Mouse (Mus musculus): Measurements from ENCODE around the gene Gm17606.
A peak's percentile ranks its signal among the peaks of the same experiment; 100 is the strongest.

Gm17606 gene

DNA sequence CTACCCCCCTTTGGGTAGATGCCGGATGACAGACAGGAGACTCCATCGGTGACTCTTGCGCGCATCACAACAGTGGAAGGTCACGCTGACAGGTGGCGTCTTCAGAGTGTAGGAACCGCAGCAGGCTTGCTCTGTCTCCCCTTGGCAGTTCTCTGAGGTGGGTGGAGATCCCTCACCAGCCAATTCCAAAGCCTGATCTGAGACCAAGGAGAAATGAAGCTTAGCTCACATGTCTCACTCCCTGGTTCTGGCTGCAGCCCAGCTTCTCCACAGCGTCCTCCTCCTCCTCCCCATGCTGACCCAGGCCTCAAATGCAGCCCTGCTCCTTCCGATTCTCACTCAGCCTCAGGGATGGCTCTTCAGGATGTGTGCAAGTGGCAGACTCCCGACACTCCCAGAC, 15.8 kb upstream of the Gm17606 start:
- DNase-seq (ENCODE audit: low spot score in 2 of 2), result no peak

DNA sequence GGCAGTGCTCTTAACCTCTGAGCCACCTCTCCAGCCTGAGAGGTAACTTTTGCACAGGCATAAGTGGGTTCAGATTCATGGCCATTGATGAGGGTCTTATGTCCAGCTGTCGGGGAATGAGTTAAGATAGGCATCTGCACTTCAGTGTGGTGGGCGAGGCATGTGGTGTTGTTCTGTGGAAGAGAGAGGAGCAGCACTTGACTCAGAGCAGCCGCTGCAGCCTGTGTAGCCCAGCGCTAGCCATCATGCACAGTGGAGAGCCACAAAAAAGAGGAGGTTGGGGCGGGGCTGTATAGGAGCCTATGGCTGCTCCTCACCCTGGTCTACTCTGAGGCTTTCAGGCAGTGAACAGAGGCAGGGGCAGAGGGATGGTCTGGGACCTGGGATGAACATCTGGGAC, 12.6 kb upstream of the Gm17606 start:
- no peak for DNase-seq (ENCODE audit: low spot score in 2 of 2)

DNA sequence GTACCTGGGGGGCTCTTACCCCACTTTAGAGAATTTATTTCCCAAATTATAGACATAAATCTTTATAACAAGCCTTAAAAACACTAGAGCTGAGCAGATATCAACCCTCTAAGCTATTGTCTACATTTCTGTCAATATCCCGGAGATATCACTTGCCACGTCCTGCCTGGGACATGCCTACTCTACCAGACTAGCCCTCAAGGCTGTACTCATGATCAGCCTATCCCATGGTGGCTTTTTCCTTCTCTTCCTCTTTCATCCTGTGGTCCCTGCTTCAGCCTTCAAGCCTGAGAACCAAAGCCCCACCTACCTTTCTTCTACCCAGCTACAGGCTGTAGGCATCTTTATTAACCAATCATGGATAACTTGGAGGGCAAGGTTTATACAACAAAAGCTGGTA, 11.0 kb upstream of the Gm17606 start:
- no peak for DNase-seq (ENCODE audit: low spot score in 2 of 2)

DNA sequence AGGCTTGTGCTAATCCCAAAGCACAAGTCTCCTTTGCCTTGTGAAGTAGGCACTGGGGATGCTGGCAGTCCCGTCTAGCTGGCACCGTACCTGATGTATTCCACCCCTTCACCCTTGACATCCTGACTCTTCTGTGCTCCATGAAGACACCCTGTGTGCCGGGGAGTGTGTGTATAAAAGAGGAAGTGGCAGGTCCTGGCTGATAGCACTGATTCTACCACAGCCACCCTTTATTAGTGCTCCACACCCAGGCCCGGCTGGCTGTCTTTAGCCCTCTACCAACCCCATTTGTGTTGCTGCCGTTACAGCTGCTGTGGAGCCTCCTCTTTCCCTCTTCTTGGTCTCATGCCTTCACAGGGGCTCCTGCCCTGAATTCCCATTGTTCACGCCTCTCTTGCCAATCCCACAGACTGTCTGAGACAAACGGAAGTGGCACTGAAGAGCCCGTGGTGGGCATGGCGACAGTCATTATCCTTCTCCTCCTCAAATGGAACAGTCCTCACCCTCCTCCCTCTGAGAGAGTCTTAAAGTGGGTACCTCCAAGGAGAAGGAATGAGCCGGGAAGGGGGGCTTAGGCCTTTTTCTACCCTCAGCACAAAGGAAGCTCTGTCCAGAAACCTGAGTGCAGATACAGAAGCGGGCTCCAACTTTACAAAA, 10.0 kb upstream of the Gm17606 start:
- DNase-seq (ENCODE audit: low spot score in 2 of 2), result no peak

DNA sequence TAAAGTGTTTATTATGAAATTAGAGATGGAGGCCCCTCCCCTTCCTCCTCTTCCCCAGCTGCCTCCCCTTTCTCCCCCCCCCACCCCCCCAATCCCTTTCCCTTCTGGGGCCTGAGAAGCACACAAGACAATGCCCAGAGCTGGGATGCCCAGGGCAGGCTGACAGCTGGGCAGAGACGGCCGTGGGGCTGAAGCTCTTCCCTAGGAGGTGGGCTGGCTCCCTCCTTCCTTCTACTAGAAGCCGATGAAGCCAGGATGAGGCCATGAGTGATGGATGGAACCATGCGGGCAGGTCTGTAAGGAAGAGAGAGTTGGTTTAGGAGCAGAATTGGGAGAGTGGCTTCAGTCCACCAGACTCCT, 9.5 kb upstream of the Gm17606 start:
- DNase-seq (ENCODE audit: low spot score in 2 of 2), result no peak

DNA sequence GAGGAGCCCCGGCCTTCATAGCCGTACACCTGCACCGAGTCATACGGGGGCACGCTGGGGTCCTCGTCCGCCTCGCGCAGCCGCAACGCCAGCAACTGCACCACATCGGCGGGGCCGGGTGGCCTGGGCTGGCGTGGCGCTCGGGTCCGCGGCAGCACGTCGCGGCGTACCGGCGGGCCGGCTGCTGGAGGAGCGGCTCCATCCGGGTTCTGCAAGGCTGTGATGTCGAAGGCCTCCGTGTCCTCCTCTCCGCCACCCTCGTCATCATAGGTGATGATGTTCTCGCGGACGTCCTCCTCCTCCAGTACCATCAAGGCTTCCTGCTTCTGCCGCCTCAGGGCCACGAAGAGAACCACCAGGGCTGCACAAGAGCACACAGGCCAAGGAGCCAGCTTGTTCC, 8.5 kb upstream of the Gm17606 start:
- DNase-seq (ENCODE audit: low spot score in 2 of 2), result no peak

DNA sequence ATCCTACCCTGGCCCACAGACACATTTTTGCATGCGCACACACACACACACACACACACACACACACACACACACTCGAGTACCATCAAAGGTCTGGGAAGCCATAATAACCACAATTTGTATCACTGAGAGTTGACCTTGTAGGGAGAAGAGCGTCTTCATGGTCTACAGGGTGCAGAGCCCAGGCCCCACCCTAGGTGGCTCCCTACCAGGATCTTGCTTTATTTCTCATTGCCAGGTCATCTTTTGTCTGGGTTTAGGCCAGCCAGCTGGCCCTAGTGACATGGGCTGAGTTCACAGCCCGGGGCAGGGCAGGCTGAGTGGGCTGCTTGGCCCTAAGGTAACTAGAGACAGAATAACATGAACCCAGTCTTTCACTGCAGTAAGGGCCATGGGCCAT, 6.6 kb upstream of the Gm17606 start:
- DNase-seq (ENCODE audit: low spot score in 2 of 2), result no peak

DNA sequence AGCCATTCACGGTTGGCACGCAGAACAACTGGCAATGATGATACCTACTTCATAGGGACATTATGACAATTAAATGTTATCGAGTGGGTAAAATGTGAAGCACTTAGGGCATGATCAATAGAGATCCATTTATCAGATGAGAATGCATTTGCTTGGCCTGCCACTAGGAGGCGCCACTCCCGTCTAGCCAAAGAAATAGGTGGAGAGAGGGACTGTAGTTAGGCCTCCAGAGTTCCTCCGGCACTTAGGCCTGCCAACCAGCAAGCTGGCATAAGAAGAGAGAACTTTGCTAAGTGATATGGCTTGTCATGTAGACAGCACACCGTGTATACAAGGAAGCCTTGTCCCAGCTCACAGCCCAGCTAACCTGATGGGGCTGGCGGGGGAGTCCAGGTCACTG, 3.8 kb upstream of the Gm17606 start:
- peak in 1 of 2 experiments; percentile 59 for DNase-seq (ENCODE audit: low spot score in 2 of 2)

DNA sequence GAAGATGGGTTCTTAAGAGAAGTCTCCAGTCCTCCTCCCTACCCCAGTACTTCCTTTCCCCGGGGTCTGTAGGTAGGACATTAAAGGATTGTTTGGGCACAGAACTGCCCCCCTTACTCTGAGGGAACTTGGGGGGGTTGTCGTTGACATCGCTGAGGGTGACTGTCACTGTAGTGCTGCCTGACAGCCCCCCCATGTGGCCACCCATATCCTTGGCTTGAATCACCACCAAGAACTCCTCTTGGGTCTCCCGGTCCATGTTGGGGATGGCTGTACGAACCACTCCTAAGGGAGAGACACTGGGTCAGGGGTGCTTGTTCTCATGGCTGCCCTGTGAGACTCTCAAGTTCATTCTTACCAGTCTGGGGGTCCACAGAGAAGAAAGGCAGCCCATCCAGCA, 2.5 kb upstream of the Gm17606 start:
- peak in 1 of 2 experiments; percentile 58 for DNase-seq (ENCODE audit: low spot score in 2 of 2)

DNA sequence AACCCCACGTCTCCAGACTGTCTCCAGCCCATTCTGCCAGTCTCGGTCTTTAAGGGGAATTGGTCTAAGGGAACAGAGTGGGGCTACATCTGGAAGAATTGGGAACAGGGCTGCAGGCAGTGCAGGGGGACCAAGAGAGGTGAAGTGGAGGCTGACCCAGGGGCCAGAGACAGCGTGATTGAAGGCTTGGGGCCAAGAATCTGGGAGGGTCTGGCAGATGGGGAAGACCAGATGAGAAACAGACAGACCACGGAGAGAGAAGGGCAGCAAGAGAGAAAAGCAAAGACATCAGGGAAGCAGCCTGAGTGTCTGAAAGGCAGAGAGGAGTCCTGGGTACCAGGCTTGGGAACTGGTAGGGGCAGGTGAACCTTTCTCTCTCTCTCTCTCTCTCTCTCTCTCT, 631 bp upstream of the Gm17606 start:
- no peak for DNase-seq (ENCODE audit: low spot score in 2 of 2)

DNA sequence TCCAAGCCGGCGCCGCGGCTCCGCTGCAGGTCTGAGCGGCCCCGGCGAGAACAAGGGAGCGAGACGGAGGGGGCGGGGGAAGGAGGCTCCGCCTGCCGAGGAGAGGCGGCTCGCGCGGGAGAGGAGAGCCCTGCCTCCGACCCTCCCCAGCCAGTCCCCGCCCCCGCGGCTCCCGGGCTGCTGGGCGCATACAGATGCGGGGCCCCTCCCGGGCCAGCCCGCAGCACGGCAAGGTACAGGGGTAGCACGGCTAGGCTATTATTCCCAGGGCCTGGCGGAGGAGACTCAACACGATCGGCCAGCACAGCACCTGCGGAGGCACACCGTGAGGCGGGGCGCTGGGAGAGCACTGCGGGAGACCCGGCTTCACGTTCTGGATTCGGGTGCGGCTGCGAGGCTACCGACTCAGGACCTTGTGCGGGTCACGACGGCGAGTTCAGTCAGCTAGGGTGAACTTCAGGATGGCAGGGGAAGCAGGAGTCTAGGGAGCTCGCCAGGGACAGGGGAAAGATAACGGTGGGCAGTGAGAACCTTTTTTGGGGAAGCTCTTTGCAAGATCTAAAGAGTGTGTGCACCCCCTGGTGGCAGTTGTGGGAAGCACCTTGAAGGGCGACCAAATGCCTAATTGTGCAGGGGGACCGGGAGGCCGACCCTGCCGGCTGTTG, 685 bp downstream of the Gm17606 start, which contains the start of gene Cdh24:
Gene Cdh24 (minus strand): TSS at position 60 of the 665 bp plus-strand sequence.
- DNase-seq (ENCODE audit: low spot score in 2 of 2), result peak; percentile 91 to 94

DNA sequence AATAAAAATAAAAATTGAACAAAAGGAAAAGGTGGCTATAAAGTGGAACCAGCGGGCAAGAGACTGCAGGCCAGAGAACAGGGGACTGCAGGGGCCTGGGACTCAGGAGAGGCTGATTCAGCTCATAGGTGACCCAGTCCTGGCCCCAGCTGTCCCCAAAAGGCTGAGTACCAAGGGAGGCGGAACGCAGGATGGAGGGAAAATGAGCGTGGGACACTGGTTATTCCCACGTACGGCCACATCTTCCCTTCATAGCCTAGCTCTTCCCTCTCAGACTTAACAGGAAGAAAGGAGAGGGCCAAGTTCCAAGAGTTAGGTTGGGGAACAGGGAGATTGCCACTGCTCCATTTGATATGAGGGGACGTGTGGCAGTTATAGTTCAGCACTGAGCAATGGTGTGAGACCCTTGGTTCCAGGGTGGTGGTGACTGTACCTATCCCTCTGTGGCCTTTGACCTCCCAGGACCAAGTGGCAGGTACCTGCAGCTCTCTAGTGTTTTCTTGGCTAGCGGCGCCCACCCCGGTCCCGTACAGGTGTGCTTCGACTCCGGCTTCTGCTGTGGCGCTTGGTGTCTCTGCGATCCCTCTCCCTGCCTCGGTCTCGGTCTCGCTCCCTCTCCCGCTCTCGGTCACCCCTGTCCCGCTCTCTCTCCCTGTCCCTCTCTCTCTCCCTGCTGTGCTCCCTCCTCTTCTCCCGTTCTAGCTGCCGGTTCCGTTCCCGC, 1.6 kb downstream of the Gm17606 start:
- DNase-seq (ENCODE audit: low spot score in 2 of 2), result peak in 1 of 2 experiments; percentile 70

DNA sequence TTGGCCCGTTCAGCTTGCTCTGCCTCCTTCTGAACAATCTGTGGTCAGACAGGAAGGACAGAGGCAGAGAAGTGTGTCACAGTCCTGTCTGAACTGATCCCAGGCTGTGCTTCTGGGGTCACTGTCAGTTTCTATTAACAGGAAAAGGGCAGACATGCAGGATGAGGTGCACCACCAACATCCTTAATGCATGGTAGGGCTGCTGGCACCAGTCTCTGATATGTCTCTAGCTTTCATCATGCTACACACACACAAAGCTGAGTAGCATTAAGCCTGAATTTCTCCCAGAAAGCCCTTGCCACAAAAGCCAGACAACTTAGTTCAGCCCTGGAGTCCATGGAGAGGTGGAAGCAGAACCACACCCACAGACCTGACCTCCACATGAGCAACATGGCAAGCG, 2.3 kb downstream of the Gm17606 start:
- DNase-seq (ENCODE audit: low spot score in 2 of 2), result no peak

DNA sequence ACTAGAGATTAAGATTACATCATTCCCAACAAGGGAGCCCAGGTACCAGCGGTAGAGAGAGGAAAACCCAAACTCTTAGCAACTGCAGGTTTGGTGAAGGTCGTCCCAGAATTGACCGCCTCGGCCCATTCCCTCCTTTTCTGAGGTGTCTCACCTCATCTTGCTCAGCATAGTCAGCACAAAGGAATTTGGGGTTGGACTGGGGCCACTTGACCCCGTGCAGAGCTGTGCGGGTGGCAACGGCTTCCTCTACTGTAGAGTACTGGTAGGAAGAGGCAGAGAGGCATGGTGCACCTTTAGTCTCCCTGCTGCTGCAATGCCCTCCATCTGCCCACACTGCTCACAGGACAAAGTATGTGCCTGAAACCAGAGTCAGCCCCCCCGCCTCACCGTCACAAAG, 3.5 kb downstream of the Gm17606 start:
- no peak for DNase-seq (ENCODE audit: low spot score in 2 of 2)

DNA sequence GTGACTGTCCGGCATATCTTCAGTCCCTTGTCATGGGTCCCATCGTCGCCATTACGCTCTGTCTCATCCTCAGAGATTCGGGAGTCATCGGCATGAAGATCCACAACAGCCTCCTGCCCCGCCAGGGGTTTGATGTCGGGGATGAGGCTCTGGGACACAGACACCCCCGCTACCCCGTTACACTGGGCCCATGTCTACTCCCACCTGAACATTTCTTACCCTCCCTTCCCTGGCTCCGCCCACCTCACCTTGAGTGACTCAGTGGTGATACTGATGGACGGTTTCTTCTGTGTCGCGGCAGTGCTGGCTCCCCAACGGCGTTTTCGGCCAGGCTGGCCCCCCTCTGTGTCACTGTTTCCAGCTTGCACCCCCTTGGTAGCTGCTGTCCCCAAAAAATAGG, 5.7 kb downstream of the Gm17606 start:
- DNase-seq (ENCODE audit: low spot score in 2 of 2), result no peak

DNA sequence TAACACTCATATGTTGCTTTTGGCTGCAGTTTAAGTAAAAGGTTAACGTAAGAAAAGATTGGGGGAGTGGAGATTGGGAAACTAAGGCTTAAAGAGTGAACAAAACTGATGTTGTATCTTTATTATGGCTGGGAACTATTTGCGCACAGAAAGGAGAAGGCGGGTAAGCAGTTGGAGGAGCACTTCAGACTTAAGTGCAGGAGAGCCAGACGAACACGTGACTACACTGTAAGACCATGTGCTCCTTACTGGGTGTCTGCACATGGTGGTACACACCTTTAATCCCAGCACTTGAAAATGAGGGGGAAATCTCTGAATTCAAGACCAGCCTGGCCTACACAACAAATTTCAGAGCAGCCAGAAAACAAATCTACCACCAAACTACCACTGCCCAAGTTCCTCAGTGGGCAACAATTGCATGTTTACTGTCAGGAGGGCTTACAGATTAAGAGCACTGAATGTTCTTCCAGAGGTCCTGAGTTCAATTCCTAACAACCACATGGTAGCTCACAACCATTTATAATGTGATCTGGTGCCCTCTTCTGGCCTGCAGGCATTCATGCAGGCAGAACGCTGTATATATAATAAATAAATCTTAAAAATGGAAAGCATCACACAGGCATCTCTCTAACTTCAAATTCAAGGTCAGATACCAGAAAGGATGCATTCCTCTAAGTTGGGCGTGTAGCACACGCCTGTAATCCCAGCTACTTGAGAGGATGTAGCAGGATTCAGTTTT, 6.3 kb downstream of the Gm17606 start:
- no peak for DNase-seq (ENCODE audit: low spot score in 2 of 2)

DNA sequence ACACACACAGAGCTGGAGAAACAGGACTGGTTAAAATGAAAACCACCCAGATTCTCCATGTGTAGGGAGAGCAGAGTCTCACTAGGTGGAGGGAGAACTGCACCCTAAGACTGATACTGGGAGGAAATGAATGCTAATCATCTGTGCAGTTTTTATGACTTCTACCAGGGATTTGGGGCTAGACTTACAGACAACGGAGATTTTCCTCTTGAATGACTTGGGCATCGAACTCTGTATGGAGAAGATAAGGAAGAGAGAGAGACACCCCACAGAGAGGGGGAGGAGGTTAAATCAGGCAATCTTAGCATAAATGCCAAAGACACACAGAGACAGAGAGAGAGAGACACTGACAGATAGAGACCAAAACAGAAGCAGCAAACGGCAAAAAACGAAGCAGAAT, 7.1 kb downstream of the Gm17606 start:
- DNase-seq (ENCODE audit: low spot score in 2 of 2), result no peak

DNA sequence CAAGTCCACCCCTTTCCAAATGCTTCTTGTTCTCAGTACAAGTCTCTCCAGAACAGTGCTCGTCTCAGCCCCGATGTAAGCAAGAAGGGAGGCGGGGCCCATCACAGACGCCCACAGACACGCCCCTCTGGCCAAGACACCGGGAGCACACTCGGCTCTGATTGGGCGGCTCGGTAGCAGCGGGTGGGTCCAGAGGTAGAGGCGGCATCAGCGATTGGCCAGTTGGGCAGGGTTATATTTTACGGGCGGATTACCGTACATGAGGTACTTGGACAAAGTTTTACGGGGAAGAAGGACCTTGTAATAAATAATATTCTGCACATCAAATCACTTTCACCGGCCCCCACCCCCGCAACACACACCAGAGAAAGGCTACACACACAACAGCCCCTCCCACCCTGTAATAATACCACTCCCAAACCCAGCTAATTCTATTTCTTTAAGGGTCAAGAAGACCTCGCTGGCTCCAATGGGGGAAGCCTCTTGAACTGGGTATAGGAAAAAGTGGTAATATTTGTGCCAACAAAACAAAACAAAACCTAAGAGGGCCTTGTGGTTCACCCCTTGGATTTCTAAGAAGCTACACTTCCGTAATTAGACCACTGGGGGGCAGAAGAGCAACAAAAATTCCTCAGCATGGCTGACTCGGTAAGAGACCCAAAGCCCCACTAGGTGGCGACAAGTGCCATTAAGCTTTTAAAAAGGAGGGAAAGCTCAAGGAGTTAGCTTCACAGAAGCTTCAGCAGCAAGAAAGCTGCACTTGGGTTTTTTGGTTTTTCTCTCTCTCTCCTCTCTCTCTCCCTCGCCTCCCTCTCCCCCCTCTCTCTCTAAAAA, 10.1 kb downstream of the Gm17606 start:
- DNase-seq (ENCODE audit: low spot score in 2 of 2), result peak; percentile 85 to 91

DNA sequence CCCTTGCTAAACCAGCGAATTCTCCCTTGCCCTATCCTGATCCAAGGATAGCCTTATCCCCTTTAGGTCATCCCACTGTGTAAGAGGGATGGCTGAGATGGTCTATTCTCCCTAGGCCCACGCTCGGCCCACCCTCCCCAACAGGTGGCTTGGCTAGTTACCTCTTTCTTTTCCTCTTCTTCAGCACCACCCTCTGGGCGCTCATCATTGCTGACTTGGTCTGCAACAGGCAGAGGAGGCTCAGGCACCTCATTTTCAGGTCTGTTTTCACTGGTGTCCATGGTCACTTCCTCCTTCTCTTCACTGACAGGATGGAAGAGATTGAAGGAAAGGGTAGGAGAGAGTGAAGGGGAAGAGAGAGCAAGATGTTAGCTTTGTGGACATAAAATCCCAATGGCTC, 10.8 kb downstream of the Gm17606 start:
- no peak for DNase-seq (ENCODE audit: low spot score in 2 of 2)

DNA sequence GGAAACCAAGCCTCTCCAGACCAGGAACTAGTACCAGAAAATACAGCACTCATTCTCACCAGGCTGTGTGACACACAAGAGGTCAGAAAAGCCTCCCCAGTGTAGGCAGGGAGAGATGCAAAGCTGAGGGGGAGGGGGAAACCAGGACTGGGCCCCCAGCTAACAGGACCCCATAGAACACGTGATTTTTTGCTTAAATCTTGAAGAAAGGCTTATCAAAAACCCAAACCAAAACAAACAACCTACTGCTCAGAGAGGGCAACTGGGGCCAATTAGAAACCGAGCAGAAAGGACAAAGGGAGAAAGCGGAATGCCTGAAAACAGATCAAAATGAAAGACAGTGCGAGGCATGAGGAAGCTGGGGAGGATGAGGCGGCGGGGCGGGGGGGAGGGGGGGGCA, 12.0 kb downstream of the Gm17606 start:
- DNase-seq (ENCODE audit: low spot score in 2 of 2), result no peak

DNA sequence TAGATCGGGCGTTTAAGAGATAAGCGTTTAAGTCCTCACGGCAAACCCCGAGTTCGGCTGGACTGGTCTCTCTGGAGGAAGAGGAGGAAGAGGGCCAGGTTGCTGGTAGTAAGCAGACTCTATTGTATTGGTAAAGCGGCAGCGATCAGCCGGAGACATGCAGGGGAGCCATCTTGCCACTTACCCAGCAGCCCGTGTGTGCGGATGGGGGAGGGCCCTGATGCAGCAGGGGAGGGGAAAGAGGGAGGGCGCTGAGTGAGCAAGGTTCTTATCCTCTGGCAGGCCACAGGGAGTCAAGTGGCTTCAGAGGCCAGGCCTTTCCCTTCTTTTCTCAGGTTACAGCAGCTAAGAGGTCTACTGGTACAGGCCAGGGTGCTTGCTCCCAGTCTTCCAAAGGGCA, 12.7 kb downstream of the Gm17606 start:
- peak; percentile 89 to 93 for DNase-seq (ENCODE audit: low spot score in 2 of 2)

DNA sequence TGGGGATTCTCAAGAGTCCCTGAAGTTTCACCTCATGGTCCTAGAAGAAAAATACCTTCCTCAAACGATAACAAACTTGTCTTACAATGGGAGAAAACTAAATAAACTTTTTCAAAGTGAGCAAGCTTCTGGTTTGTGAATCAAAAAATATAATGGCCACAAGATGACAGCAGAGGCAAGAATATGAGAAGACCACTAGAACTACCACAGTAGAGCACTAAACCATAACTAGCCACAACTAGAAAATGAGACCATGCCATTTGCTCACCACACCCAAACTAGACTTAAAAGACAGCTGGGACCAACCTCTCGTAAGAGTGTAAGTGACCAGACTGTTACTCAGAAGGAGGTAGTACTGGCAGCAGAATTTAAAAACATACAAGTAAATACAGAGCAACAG, 19.3 kb downstream of the Gm17606 start:
- DNase-seq (ENCODE audit: low spot score in 2 of 2), result no peak

All from right cerebral cortex, postnatal 10 days (tissue).